Mouse (Mus musculus) embryonic stem cell, embryonic (primary cell): ENCODE data around the gene Zbtb40.

Experiments used
- CTCF ChIA-PET, 4 experiments: fragments of 300-600 bp in 2 of 4; fragments of 350-600 bp in 2 of 4; sonication (Branson Sonifier 250); formaldehyde crosslinking; loops; one replicate each; lab custom pipeline; 2022; ENCODE audit warnings: inconsistent platforms in 2 of 4; lab: Charles Lee
- POLR2A ChIA-PET, 4 experiments: fragments of 300-600 bp in 2 of 4; fragments of 350-600 bp in 2 of 4; sonication (Branson Sonifier 250); formaldehyde crosslinking; loops; one replicate each; lab custom pipeline; 2022; ENCODE audit warnings: antibody characterized with exemption in 4 of 4, inconsistent platforms in 1 of 4; lab: Charles Lee

The Zbtb40 gene

DNA sequence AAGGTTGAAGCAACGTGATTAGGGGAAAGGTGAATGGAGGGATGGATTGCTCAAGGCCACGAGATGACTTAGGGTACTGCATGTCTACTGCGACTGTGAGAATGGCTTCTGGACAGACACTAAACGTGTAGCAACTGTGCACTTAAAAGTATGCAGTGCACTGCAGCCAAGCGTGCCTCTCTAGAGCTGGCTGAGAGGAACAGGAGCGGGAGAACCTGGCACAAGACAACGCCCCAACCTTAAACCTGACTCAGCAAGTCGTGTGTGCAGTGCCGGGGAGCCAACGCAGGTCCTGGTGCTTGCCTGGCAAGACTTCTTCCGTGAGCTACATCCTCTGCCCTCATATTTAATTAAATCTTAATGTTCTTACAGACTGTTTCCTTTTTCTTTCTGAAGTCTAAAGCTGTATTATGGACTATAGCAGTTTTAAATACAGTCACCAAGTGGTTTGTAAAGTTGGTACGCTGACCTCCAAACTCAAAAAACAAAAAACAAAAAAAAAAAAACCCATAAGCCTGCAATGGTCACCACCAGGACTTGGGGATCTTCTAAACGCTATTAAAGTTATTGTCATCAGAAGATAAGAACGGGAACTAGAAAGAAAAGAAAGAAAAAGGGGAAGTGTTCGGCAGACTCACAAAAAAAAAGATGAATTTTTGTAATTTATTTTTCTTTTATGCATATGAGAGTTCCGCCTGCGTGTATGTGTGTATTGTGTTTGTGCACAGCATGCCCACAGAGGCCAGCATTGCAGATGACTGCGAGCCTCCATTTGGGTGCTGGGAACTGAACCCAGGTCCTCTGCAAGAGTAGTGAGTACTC, 33.7 kb downstream of the Zbtb40 start:
- ChIA-PET POLR2A (interaction anchor here in 1 of 4 experiments (0.5 to 1.0 kb wide), 3 partner anchors 10 to 210 kb away, joined by 3 to 5 read pairs (median 3); no protein-coding TSS in a partner anchor), CTCF (interaction anchor here in 2 of 4 experiments (0.6 to 2.1 kb wide), 3 partner anchors 61 to 217 kb away, joined by 3 to 8 read pairs (median 3); no protein-coding TSS in a partner anchor)

DNA sequence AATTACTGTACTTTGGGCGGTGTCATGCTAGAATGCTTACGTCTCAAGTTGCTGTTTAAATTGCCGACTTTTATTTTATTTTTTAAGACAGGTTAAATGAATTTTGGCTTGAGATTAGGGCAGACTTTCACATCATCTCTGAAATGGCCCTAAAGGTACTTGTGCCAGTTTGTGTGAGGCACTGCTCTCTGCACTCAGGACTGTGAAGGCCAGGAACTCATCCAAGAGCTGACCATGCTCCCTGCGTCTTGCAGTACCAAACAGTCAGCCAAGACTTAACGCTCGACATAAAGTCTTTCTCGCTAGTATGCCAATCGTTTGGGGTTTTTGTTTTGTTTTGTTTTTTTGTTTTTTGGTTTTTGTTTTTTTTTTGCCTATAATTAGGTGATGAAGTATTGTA, 34.5 kb downstream of the Zbtb40 start:
- ChIA-PET CTCF (interaction anchor here in 2 of 4 experiments (0.7 to 1.5 kb wide), 2 partner anchors 62 to 1851 kb away, joined by 3 to 4 read pairs; no protein-coding TSS in a partner anchor), POLR2A (interaction anchor here in 1 of 4 experiments (0.5 to 1.0 kb wide), 3 partner anchors 10 to 209 kb away, joined by 3 to 5 read pairs (median 3); no protein-coding TSS in a partner anchor)

DNA sequence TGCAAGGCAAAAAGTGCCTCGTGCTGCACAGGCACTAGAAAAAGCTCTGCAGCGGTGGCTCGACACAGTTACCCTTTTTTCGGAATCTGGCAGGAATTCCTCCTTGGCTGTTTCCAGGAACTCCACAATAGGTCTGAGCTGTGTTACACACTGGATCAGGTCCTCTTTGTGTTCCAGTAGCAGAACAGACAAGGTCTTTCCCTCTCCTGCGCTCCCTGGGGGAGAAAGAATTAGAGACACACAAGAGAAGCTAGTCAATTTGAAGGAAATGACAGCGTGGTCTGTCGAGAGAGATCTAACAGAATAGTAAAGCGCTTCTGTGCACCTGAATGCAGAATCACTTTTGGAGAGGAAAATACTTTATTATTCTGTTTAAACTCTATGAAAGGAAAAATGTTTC, 41.6 kb downstream of the Zbtb40 start:
- ChIA-PET POLR2A (interaction anchor here in 2 of 4 experiments (0.9 to 1.4 kb wide), 4 partner anchors 10 to 26 kb away, joined by 3 read pairs; no protein-coding TSS in a partner anchor), CTCF (interaction anchor here in 1 of 4 experiments (0.5 kb wide), 1 partner anchor 284 kb away, joined by 3 read pairs; no protein-coding TSS in a partner anchor)

DNA sequence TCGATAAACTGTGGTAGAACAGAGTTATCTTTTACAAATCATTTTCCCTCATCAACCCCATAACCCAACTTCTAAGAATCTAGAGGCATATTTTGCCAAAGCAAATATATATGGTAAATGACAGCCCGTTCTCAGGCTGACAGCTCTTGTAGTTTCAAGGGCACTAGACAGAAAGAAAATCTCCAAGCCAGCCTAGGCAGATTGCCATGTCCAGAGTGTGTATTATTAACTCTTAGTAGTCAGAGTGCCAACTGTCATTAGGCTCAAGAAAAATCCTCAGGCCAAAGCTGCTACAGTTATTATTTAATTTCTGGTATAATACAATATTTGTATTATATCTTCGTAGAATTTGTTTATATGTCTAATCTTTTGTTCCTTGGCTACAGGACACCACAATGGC, 46.8 kb downstream of the Zbtb40 start:
- ChIA-PET CTCF (interaction anchor here in 1 of 4 experiments (0.5 kb wide), 1 partner anchor 127 kb away, joined by 7 read pairs; no protein-coding TSS in a partner anchor), POLR2A (no interaction called here)

DNA sequence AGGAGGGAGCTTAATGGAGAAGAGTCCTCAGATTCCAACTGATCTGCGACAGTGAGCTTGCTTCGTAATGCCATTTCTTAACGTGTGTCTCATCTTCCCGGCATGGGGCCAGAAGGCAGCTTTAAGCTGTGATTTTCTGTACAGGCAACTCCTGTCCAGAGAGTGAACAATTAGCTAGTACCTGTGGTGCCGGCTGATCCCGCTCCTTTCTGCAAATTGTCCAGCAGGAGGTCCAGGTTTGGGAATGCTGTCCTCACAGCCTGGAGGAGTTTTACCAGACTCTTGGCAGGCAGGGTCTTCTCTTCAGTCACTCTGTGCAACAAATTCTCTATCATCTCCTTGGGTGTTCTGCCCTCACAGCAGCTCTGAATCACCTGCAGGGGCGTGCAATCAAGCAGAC, 47.6 kb downstream of the Zbtb40 start:
- ChIA-PET CTCF (interaction anchor here in 1 of 4 experiments (1.0 kb wide), 1 partner anchor 107 kb away, joined by 3 read pairs; no protein-coding TSS in a partner anchor), POLR2A (interaction anchor here in 2 of 4 experiments (0.7 to 1.4 kb wide), 4 partner anchors 11 to 47 kb away, joined by 3 to 4 read pairs (median 3); partner anchors contain the start of gene Zbtb40 (in 1 of the 2))

DNA sequence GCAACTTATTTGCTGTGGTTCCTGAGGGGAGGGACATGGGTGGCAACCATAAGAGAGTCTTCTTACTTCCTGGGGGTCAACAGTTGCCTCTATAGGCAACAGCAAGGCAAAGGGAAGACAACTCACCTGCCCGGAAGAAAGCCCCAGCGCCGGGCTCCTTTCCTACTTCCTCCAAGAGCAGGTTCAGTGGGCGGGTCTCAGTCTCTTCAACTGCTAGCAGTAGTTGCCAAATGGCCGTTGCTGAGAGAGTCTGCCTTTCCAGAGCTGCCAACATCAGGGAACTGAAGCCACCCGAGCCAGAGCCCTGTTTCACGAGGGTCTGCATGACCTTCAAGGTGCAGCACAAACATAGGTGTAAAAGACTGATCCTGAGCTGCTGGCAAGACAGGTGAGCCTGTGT, 50.2 kb downstream of the Zbtb40 start:
- CTCF ChIA-PET: interaction anchor here in 1 of 4 experiments (1.2 kb wide), 1 partner anchor 27 kb away, joined by 3 read pairs; no protein-coding TSS in a partner anchor
- POLR2A ChIA-PET: no interaction called here

DNA sequence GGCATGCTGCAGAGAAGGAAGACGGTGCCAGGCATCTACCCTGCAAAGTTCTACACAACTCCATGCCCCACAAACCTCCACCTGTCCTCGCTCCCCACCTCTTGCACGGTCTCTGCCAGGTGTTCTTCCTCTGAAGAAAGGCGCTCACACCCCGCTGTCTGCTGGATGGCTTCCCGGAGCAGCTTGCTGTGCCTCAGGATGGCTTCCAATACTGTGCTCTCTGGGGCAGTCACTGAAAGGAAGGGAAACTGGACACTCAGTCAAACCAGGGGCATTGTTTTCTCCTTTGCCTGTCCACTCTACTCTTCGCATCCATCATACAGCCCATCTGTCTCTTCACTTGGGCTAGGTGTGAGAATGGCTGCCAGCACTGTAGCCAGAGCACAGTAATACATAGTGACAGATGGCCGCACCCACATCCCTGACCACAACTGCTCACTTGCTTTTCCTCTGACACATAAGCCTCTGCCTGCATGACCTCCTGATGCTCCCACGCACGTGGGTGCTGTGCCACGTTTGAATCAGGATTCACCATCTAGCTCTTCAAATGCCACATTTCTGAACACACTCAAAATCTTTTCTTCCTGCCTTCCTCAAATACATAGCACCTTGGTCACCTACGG, 50.8 kb downstream of the Zbtb40 start:
- CTCF ChIA-PET: interaction anchor here in 2 of 4 experiments (1.0 to 1.2 kb wide), 2 partner anchors 27 to 91 kb away, joined by 3 read pairs; no protein-coding TSS in a partner anchor
- POLR2A ChIA-PET: interaction anchor here in 1 of 4 experiments (1.0 to 1.5 kb wide), 2 partner anchors 9 to 112 kb away, joined by 3 read pairs; no protein-coding TSS in a partner anchor

DNA sequence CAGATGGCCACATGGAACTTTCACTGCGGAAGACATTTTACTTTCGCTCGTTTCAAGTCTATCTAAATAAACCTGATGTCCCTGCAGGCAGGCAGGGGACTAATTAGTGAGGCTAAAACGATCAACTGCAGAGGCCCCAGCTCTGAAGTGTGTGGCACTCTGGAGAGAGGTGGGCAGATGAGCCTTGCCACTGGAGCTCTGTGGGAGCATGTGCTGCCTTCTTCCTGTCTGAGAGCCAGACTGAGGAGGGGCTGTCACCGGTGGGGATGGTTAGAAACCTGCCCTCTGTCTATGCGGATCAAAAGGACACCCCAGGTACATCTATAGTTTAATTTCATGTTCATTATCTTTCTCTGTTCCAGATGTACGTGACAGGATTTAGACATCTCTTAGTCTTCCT, 51.7 kb downstream of the Zbtb40 start:
- CTCF ChIA-PET: interaction anchor here in 1 of 4 experiments (0.5 to 1.0 kb wide), 3 partner anchors 90 to 679 kb away, joined by 3 read pairs; no protein-coding TSS in a partner anchor
- POLR2A ChIA-PET: interaction anchor here in 1 of 4 experiments (1.0 to 1.5 kb wide), 2 partner anchors 10 to 111 kb away, joined by 3 read pairs; no protein-coding TSS in a partner anchor

DNA sequence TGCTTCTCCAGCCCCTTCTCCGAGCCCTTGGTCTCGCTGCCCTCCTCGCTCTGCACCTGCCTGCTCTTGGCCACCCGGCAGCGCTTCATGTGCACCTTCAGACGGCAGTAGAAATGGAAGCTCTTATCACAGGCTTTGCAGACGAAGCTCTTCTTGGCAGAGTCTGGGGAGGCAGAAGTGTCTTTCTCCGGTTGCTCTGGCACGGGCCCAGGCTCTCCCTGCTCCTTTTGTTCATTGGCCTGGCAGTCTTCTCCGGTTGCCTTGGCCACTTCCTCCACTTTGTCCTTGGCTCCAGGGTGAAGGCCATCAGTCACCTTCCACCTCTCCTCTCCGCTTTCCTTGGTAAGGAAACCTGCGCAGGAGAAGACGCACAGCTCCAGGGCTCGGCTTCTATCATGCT, 53.2 kb downstream of the Zbtb40 start:
- CTCF ChIA-PET: interaction anchor here in 2 of 4 experiments (0.7 to 0.8 kb wide), 2 partner anchors 363 to 599 kb away, joined by 3 read pairs; no protein-coding TSS in a partner anchor
- POLR2A ChIA-PET: no interaction called here

DNA sequence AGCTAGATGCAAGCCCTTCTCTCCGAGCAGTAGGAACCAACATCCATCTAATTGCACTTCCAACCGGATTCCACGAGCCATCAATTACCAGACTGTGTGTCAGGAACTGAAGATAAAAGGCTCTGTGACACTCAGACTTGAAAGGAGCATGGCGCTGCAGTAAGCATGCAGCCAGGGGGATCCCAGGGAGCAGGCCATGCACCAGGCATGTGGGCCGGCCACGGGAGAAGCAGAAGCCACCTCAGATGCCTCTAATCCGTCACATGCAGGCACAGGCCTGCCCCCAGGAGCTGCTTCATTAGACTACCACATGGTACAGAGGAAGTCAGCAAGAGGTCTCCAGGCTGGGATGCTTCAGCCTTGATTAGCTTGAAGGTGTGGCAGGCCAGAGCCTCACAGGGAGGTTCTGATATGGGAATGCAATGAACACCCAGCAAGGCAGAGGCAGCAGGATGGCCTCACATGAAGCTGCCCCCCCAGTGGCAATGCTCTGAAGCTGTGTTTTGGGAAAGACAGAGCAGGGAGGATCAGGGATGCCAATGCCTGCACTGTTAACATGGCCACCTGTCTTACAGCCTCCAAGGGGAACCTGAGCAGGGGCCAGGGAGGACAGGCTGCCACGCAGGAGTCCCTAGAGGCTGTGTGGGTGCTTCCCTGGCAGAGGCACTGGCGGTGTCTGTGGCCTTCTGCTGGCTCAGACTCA, 66.5 kb downstream of the Zbtb40 start:
- POLR2A ChIA-PET: interaction anchor here in 2 of 4 experiments (0.7 to 2.3 kb wide), 18 partner anchors 8 to 330 kb away, joined by 3 to 12 read pairs (median 4); partner anchors contain the start of gene Zbtb40 (in 1 of the 2)
- CTCF ChIA-PET: interaction anchor here (0.6 to 6.6 kb wide), 65 partner anchors 8 to 398 kb away, joined by 3 to 51 read pairs (median 5); partner anchors contain the start of genes C1qa (in 1 of the 4), C1qc (in 1 of the 4) and Wnt4 (in 1 of the 4)

DNA sequence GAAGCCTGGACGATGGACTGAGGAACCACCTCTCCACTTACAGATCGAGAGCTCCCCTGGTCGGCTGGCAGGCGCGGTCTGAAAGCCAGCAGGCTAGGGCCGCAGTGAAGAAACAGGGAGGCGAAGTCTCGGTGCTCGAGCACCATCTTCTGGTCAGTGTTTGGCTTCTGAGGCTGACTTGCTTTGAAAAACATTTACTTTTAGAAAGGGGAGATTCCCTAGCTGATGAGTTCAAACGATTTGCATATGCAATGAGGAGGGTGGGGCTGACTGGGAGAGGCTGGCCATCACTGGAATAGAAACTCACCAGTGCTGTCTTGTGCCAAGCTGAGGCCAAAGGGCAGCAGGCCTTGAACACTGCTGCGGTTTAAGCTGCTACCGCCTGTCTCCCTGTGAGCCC, 67.3 kb downstream of the Zbtb40 start:
- ChIA-PET CTCF (interaction anchor here (0.6 to 6.6 kb wide), 88 partner anchors 8 to 399 kb away, joined by 3 to 51 read pairs (median 5); partner anchors contain the start of genes C1qa (in 1 of the 4), C1qc (in 1 of the 4), Lactbl1 (in 1 of the 4) and Wnt4 (in 1 of the 4)), POLR2A (interaction anchor here in 2 of 4 experiments (0.7 to 2.3 kb wide), 21 partner anchors 9 to 407 kb away, joined by 3 to 12 read pairs (median 4); partner anchors contain the start of gene Zbtb40 (in 1 of the 2))

DNA sequence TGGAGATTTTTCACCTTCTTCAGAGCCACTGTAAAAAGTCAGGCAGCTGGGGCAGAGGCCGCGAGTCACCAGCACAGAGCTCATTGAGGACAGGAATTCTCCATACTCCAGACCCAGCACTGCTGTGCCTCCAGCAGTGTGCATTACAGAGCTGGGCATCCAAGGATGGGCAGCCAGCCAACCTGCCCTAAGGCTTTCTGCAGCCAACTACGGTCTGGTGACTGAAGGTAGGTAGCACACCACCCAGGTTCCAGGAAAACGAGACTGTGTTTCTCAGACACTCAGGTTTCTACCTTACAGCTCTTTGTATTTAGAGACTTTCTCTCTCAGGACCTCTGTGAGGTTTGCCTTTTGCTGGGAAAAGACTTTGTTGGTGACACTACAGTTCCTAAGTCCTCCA, 67.7 kb downstream of the Zbtb40 start:
- POLR2A ChIA-PET: interaction anchor here in 3 of 4 experiments (0.7 to 2.0 kb wide), 18 partner anchors 8 to 407 kb away, joined by 3 to 12 read pairs (median 4); partner anchors contain the start of gene Zbtb40 (in 1 of the 3)

DNA sequence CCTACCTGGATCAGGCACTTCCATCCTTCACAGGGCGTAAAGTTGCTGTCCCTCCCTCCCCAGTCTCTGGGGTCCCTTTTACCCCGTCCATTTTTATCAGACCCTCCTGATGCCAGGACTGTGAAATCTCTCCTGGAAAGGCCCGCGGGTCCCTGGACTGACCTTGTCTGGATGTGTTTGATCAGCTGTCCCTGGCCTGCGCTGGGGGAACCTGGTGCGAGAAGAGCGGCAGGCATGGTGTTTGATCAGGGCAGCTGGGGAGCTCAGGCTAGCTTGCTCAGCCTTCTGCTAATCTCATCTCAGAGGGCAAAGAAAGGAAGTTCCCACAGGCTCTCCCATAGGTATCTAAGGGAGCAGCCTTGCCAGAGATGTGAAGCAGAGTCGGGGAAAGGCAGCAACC, 71.4 kb downstream of the Zbtb40 start:
- ChIA-PET CTCF (interaction anchor here in 1 of 4 experiments (1.6 kb wide), 1 partner anchor 53 kb away, joined by 3 read pairs; no protein-coding TSS in a partner anchor), POLR2A (interaction anchor here in 1 of 4 experiments (1.2 kb wide), 1 partner anchor 14 kb away, joined by 4 read pairs; no protein-coding TSS in a partner anchor)

More for the DNA sequence above, 67.7 kb downstream of the Zbtb40 start:
- CTCF ChIA-PET: interaction anchor here (0.6 to 6.6 kb wide), 83 partner anchors 8 to 359 kb away, joined by 3 to 51 read pairs (median 5); partner anchors contain the start of genes C1qa (in 1 of the 4), C1qc (in 1 of the 4), Lactbl1 (in 1 of the 4) and Wnt4 (in 1 of the 4)

DNA sequence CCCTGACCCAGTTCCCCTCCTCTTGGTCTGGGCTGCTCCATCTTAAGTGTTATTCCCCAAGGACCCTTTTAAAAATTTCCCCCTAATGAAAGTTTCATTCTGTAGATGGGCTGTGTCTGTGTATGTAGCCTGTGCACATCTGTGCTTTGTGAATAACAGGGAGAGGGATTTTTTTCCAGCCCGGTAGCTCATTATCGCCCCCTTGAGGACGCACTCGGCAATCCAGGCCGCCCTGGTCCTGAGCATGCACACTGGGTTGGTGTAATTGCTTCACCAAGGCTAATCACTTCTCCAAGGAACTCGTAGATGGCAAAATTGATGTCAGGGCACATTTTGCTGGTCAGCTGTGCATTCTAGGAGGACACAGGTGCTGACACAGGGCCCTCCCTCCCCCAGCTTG, 77.7 kb downstream of the Zbtb40 start:
- CTCF ChIA-PET: interaction anchor here (0.6 to 4.7 kb wide), 59 partner anchors 9 to 794 kb away, joined by 3 to 51 read pairs (median 5); no protein-coding TSS in a partner anchor
- POLR2A ChIA-PET: interaction anchor here in 3 of 4 experiments (0.6 to 2.3 kb wide), 8 partner anchors 9 to 64 kb away, joined by 3 to 12 read pairs (median 4); partner anchors contain the start of gene Epha8 (in 1 of the 3)

DNA sequence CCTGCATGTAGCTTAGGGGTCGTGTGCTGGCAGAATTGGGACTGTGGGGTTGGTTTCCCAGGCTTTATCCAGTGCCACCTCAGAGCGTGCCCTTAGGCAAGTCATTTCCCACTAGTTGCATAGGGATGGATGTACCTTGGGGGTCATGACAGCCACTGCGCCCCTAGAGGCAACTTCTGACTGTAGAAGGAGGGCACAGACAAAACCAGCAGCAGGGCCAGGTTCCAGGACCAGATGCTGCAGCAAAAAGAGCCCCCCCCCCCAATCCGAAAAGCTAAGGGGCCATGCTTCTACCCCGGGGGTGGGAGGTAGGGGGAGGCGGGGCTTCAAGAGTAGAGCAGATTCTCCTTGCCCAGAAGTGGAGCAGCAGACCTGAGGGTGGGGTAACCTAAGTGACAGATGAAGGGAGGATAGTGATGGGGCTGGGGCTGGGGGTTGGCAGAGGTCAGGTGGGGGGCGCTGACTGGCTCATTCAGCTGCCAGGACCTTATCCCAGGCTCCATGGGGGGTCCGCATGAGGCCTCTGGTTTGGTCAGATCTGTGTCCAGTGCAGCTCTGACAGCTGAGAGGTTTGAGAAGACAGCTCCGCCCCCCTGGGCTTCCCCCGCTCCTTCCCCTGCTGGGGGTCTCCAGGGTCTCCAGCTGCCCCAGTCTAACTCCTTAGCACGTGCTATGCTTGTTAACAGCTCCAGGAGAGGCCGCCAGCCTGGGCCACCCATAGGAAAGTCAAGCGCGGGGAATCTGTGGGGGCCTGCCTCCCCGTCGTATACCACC, 78.9 kb downstream of the Zbtb40 start:
- ChIA-PET POLR2A (interaction anchor here (0.6 to 2.3 kb wide), 7 partner anchors 12 to 347 kb away, joined by 3 to 10 read pairs (median 3); partner anchors contain the start of gene Epha8 (in 1 of the 4)), CTCF (interaction anchor here (0.5 to 4.7 kb wide), 27 partner anchors 8 to 755 kb away, joined by 3 to 43 read pairs (median 4); no protein-coding TSS in a partner anchor)
